Mouse (Mus musculus): ENCODE measurements at regions not wholly inside any gene's neighbourhood (a gene's known extent, or its start where the extent isn't known, plus 50 kb on each side); places are given as distances from the start of the nearest gene placed in this dataset.

GRCm38 (mm10) chr12:13869161-13869560 lies 282.7 kb downstream of the Fam84a start:
- Histone ChIP-seq H3K36me3 (ENCODE audit: control insufficient read depth, insufficient read depth) (no peaks in the 10 kb centered on the region), H3ac (ENCODE audit: control insufficient read depth, insufficient read length, low read depth) (no peak overlapping the region), H3K79me3 (ENCODE audit: low read depth) (no peaks in the 10 kb centered on the region), H3K27me3 (ENCODE audit: control insufficient read depth, insufficient read depth, insufficient read length) (no peaks in the 10 kb centered on the region), H3K79me2 (ENCODE audit: control insufficient read depth, insufficient read depth) (no peaks in the 10 kb centered on the region), H3K4me3 (ENCODE audit: insufficient read depth, poor library complexity, severe bottlenecking) (no peak overlapping the region)
- TF ChIP-seq USF1 (IDR thresholded peaks at IDR 0.05; ENCODE audit: low read depth) (no peak), MYOG (IDR thresholded peaks at IDR 0.05; ENCODE audit: control insufficient read depth, extremely low read depth, insufficient read length) (no peak), CEBPB (IDR thresholded peaks at IDR 0.05; ENCODE audit: low read depth) (no peak), MAX (IDR thresholded peaks at IDR 0.05) (no peak), MYOD1 (IDR thresholded peaks at IDR 0.05; ENCODE audit: control insufficient read depth, insufficient read length, low read depth) (no peak), FOSL1 (IDR thresholded peaks at IDR 0.05; ENCODE audit: insufficient read depth, low read length, poor library complexity, severe bottlenecking) (no peak), CTCF (IDR thresholded peaks at IDR 0.05; ENCODE audit: control insufficient read depth, insufficient read depth, insufficient read length) (no peak)

DNA sequence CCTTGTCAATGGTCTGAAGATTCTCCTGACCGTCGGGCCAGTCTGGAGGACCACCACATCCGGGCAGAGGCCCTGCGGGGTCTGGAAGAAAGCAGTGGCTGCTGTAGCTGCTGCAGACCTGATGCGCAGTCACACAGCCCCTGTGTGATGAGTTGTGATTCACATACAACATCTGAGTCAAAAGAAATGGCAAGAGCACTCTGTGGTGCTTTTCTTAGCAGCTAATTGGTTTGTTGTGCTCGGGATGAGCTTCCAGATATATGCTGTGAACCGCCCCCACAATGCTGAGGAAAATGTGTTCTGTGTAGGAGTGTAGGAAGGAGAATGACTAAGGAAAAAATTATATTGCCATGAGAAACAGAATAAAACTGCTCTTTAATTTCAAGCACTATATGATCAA lies 290.6 kb downstream of the Fam84a start:
- Histone ChIP-seq H3K36me3 (ENCODE audit: control insufficient read depth, insufficient read depth) (no peaks in the 10 kb centered on the region), H3K4me3 (ENCODE audit: insufficient read depth, poor library complexity, severe bottlenecking) (no peak overlapping the region), H3ac (ENCODE audit: control insufficient read depth, insufficient read length, low read depth) (no peak overlapping the region), H3K79me2 (ENCODE audit: control insufficient read depth, insufficient read depth) (no peaks in the 10 kb centered on the region), H3K27me3 (ENCODE audit: control insufficient read depth, insufficient read depth, insufficient read length) (no peaks in the 10 kb centered on the region), H3K79me3 (ENCODE audit: low read depth) (no peaks in the 10 kb centered on the region)
- TF ChIP-seq MYOD1 (IDR thresholded peaks at IDR 0.05; ENCODE audit: control insufficient read depth, insufficient read length, low read depth) (no peak), MAX (IDR thresholded peaks at IDR 0.05) (no peak), CTCF (IDR thresholded peaks at IDR 0.05; ENCODE audit: control insufficient read depth, insufficient read depth, insufficient read length) (no peak), USF1 (IDR thresholded peaks at IDR 0.05; ENCODE audit: low read depth) (no peak), MYOG (IDR thresholded peaks at IDR 0.05; ENCODE audit: control insufficient read depth, extremely low read depth, insufficient read length) (no peak), CEBPB (IDR thresholded peaks at IDR 0.05; ENCODE audit: low read depth) (no peak), FOSL1 (IDR thresholded peaks at IDR 0.05; ENCODE audit: insufficient read depth, low read length, poor library complexity, severe bottlenecking) (no peak)

GRCm38 (mm10) chr12:13844532-13845485 lies 307.0 kb downstream of the Fam84a start:
- no peak overlapping the region for H3ac ChIP-seq (ENCODE audit: control insufficient read depth, insufficient read length, low read depth)
- H3K27me3 ChIP-seq (ENCODE audit: control insufficient read depth, insufficient read depth, insufficient read length), result no peaks in the 10 kb centered on the region
- TF ChIP-seq USF1 (IDR thresholded peaks at IDR 0.05; ENCODE audit: low read depth), result no peak
- TF ChIP-seq MAX (IDR thresholded peaks at IDR 0.05), result no peak
- peak; percentile 8 for TF ChIP-seq CTCF (IDR thresholded peaks at IDR 0.05; ENCODE audit: control insufficient read depth, insufficient read depth, insufficient read length)
- H3K36me3 ChIP-seq (ENCODE audit: control insufficient read depth, insufficient read depth), result no peaks in the 10 kb centered on the region
- no peak overlapping the region for H3K4me3 ChIP-seq (ENCODE audit: insufficient read depth, poor library complexity, severe bottlenecking)
- no peaks in the 10 kb centered on the region for H3K79me2 ChIP-seq (ENCODE audit: control insufficient read depth, insufficient read depth)
- H3K79me3 ChIP-seq (ENCODE audit: low read depth), result no peaks in the 10 kb centered on the region

DNA sequence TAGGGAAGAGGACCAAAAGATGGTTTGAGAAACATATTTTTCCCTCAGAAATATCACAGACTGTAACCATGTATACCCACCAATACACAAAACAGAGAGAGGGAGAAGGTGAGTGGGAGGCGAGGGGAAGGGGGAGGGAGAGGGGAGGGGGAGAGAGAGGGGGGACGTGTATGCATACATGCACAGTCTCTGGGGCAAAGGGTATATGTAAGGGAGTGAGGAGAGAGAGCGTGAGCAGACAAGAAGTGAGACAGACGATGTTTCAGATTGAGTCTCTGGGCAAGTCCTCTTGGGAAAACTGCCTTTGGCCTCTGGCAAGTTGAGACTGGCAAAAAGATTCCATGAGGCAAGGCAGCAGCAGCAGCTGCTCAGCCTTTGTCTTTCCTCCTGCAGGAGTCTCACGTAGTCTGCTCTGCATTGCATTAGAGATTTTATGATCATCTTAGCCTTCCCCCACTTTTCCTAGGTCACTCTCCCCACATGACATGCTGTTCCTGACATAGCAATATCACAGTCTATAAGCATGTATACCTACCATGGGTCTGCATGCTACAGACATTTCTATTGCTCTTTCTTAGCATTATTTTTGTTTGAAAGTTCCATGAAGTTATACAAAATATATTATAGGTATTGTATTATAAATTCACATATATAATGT lies 308.3 kb downstream of the Fam84a start:
- H3K36me3 ChIP-seq (ENCODE audit: control insufficient read depth, insufficient read depth), result no peaks in the 10 kb centered on the region
- TF ChIP-seq CTCF (IDR thresholded peaks at IDR 0.05; ENCODE audit: control insufficient read depth, insufficient read depth, insufficient read length) (no peak), USF1 (IDR thresholded peaks at IDR 0.05; ENCODE audit: low read depth) (no peak), MYOG (IDR thresholded peaks at IDR 0.05; ENCODE audit: control insufficient read depth, extremely low read depth, insufficient read length) (no peak), MAX (IDR thresholded peaks at IDR 0.05) (no peak), CEBPB (IDR thresholded peaks at IDR 0.05; ENCODE audit: low read depth) (no peak), MYOD1 (IDR thresholded peaks at IDR 0.05; ENCODE audit: control insufficient read depth, insufficient read length, low read depth) (no peak), FOSL1 (IDR thresholded peaks at IDR 0.05; ENCODE audit: insufficient read depth, low read length, poor library complexity, severe bottlenecking) (no peak)
- H3K27me3 ChIP-seq (ENCODE audit: control insufficient read depth, insufficient read depth, insufficient read length), result no peaks in the 10 kb centered on the region
- H3K79me2 ChIP-seq (ENCODE audit: control insufficient read depth, insufficient read depth), result no peaks in the 10 kb centered on the region
- no peak overlapping the region for H3K4me3 ChIP-seq (ENCODE audit: insufficient read depth, poor library complexity, severe bottlenecking)
- no peak overlapping the region for H3ac ChIP-seq (ENCODE audit: control insufficient read depth, insufficient read length, low read depth)
- no peaks in the 10 kb centered on the region for H3K79me3 ChIP-seq (ENCODE audit: low read depth)

GRCm38 (mm10) chr12:13841238-13841637 lies 310.6 kb downstream of the Fam84a start:
- Histone ChIP-seq H3K79me3 (ENCODE audit: low read depth) (no peaks in the 10 kb centered on the region), H3K4me3 (ENCODE audit: insufficient read depth, poor library complexity, severe bottlenecking) (no peak overlapping the region), H3ac (ENCODE audit: control insufficient read depth, insufficient read length, low read depth) (no peak overlapping the region), H3K36me3 (ENCODE audit: control insufficient read depth, insufficient read depth) (no peaks in the 10 kb centered on the region), H3K27me3 (ENCODE audit: control insufficient read depth, insufficient read depth, insufficient read length) (no peaks in the 10 kb centered on the region), H3K79me2 (ENCODE audit: control insufficient read depth, insufficient read depth) (no peaks in the 10 kb centered on the region)
- no peak for TF ChIP-seq FOSL1 (IDR thresholded peaks at IDR 0.05; ENCODE audit: insufficient read depth, low read length, poor library complexity, severe bottlenecking)
- no peak for TF ChIP-seq CTCF (IDR thresholded peaks at IDR 0.05; ENCODE audit: control insufficient read depth, insufficient read depth, insufficient read length)
- no peak for TF ChIP-seq MYOG (IDR thresholded peaks at IDR 0.05; ENCODE audit: control insufficient read depth, extremely low read depth, insufficient read length)
- TF ChIP-seq CEBPB (IDR thresholded peaks at IDR 0.05; ENCODE audit: low read depth), result no peak
- no peak for TF ChIP-seq MAX (IDR thresholded peaks at IDR 0.05)
- no peak for TF ChIP-seq MYOD1 (IDR thresholded peaks at IDR 0.05; ENCODE audit: control insufficient read depth, insufficient read length, low read depth)
- no peak for TF ChIP-seq USF1 (IDR thresholded peaks at IDR 0.05; ENCODE audit: low read depth)

All from C2C12 (cell line).